Mouse (Mus musculus): ENCODE measurements around the gene Ptprn2. TPM values are rescaled to one million over a fixed set of nuclear protein-coding genes. Genes with fewer than 3 reads are reported as not detected.
"Not testable (repeated sequence)": the region's sequence is repeated elsewhere in the genome, so short reads cannot be mapped to it uniquely, and the experiment has no call there.

Gene Ptprn2
- polyA plus RNA-seq, 1 experiment from 2014 or later, result 0.16 TPM

DNA sequence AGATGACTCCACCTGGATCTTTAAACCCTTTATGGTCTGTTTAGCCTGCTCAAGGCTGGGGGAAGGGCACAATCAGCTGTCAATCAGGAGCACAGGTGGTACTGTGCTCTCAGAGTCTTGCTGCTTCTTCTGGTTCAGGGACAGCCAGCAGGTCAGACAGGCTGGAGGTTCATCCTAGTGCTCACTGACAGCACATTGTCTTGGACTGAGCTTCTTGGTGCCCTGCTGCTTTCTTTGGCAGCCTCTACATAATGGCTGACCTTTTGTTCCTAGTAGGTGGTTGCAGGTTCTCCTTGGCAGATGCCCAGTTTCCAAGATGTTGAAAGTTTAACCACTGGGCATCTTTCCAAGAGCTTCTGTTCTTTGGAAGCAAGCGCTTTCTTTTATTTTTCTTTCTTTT lies 55.1 kb downstream of the Ptprn2 start:
- Histone ChIP-seq H3K27me3 (ENCODE audit: insufficient read depth, poor library complexity, severe bottlenecking) (no peaks in the 10 kb centered on the region), H3K27ac (no peak overlapping the region), H3K4me1 (no peaks in the 10 kb centered on the region), H3K4me3 (no peak overlapping the region), H3K36me3 (no peaks in the 10 kb centered on the region), H3K9me3 (no peaks in the 10 kb centered on the region)
- no peak for DNase-seq (ENCODE audit: low spot score)
- WGBS, result 86% methylated on average over 1 of the region's 1 CpGs

DNA sequence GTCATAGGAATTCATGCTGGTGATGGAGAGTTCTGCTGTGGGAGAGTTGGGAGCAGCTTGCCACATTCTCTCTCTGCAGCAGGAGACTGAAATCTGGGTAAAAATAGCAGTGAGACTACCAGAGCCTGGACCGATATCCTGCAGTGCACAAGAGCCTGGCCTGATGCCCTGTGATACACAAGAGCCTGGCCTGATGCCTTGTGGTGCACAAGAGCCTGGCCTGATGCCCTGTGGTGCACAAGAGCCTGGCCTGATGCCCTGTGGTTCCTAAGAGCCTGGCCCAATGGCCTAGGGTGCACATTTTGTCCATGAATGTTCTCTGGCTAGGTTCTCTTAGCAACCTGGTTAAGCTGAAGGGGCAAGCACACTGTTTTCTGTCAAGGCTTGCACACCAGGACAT lies 64.5 kb downstream of the Ptprn2 start:
- no peak overlapping the region for H3K27ac ChIP-seq
- H3K27me3 ChIP-seq (ENCODE audit: insufficient read depth, poor library complexity, severe bottlenecking), result no peaks in the 10 kb centered on the region
- no peaks in the 10 kb centered on the region for H3K4me1 ChIP-seq
- H3K9me3 ChIP-seq, result no peaks in the 10 kb centered on the region
- no peak overlapping the region for H3K4me3 ChIP-seq
- 63% methylated on average over 1 of the region's 1 CpGs for WGBS
- H3K36me3 ChIP-seq, result no peaks in the 10 kb centered on the region
- no peak for DNase-seq (ENCODE audit: low spot score)

DNA sequence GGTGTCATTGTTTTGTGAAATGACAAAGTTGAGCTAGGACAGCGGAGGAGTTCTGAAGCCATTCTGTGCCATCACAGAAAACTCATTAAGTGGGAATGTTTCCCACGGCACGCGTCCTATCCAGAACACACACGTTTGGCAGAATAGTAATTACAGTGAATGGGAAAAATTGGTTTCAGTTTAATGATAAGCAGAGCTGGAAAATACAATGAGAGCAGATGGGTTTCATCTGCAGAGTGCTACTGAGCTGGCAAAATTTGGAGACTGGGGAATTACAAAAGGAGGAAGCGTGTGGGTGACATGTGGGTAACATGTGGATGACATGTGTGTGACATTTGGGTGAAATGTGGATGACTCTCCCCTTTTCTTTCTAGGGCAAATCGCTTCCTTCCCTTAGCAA lies 66.0 kb downstream of the Ptprn2 start:
- no peaks in the 10 kb centered on the region for H3K9me3 ChIP-seq
- H3K36me3 ChIP-seq, result no peaks in the 10 kb centered on the region
- H3K4me3 ChIP-seq, result no peak overlapping the region
- DNase-seq (ENCODE audit: low spot score), result no peak
- 84% methylated on average over 7 of the region's 7 CpGs for WGBS
- H3K27ac ChIP-seq, result no peak overlapping the region
- no peaks in the 10 kb centered on the region for H3K4me1 ChIP-seq
- H3K27me3 ChIP-seq (ENCODE audit: insufficient read depth, poor library complexity, severe bottlenecking), result no peaks in the 10 kb centered on the region

DNA sequence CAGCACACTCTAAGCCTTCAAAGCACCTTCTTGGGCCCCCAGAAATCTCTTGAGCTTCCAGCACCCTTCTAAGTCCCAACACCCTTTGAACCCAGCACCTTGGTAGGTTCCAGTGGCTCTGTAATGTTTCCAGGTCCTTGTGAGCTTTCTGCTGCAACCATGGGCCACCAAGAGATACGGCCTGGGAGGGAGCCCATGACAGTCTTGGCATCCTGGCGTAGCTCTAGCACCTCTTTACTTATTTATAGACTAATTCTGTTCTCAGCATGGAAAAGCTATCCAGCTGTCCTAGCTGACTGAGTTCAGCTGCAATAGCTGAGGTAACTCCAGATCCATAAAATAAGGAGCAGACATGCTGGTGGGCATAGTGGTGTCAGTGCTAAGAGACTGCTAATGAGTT lies 66.8 kb downstream of the Ptprn2 start:
- WGBS, result 81% methylated on average over 2 of the region's 2 CpGs
- Histone ChIP-seq H3K9me3 (no peaks in the 10 kb centered on the region), H3K4me1 (no peaks in the 10 kb centered on the region), H3K27me3 (ENCODE audit: insufficient read depth, poor library complexity, severe bottlenecking) (no peaks in the 10 kb centered on the region), H3K27ac (no peak overlapping the region), H3K4me3 (no peak overlapping the region), H3K36me3 (no peaks in the 10 kb centered on the region)
- no peak for DNase-seq (ENCODE audit: low spot score)

DNA sequence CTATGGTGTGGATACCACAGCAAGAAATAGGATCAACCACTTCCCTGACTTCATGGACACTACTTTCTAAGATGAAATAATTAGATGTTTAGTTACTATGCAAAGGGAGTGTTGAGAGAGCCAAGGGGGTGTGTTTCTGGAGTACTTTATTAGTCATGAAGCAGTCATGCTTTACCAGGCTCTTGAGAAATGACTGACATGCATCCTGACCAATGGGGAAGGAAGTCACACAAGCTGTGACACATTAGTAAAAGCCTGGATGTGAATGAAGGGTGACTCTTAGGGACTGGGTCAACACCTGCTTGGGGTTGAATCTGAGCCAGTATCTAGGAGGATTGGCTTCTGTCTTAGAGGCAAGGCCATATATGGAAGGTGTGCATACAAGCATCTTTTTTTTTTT lies 67.8 kb downstream of the Ptprn2 start:
- Histone ChIP-seq H3K36me3 (no peaks in the 10 kb centered on the region), H3K4me1 (no peaks in the 10 kb centered on the region), H3K9me3 (no peaks in the 10 kb centered on the region), H3K27ac (no peak overlapping the region), H3K27me3 (ENCODE audit: insufficient read depth, poor library complexity, severe bottlenecking) (no peaks in the 10 kb centered on the region), H3K4me3 (no peak overlapping the region)
- DNase-seq (ENCODE audit: low spot score), result no peak

DNA sequence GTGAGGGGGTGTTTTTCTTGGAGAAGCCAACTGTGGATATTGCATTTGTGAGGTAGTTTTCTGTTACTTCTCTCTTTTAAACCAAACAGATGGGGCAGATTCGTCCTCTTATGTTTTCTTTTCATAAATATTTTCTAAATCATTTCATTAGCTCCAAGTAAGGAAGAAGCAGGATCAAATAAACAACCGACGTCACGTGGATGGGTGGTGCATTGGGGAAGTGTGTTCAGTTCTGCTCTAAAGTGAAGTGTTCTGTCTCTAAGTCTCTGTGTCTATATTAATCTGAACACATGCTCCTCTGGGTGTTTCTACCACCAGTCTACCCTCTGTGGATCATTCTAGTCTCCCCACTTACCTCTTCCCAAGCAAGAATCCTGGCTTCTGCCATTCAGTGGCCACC lies 70.4 kb downstream of the Ptprn2 start:
- H3K9me3 ChIP-seq, result no peaks in the 10 kb centered on the region
- H3K36me3 ChIP-seq, result no peaks in the 10 kb centered on the region
- 74% methylated on average over 4 of the region's 4 CpGs for WGBS
- H3K4me1 ChIP-seq, result no peaks in the 10 kb centered on the region
- H3K4me3 ChIP-seq, result no peak overlapping the region
- no peak overlapping the region for H3K27ac ChIP-seq
- DNase-seq (ENCODE audit: low spot score), result no peak
- no peaks in the 10 kb centered on the region for H3K27me3 ChIP-seq (ENCODE audit: insufficient read depth, poor library complexity, severe bottlenecking)

DNA sequence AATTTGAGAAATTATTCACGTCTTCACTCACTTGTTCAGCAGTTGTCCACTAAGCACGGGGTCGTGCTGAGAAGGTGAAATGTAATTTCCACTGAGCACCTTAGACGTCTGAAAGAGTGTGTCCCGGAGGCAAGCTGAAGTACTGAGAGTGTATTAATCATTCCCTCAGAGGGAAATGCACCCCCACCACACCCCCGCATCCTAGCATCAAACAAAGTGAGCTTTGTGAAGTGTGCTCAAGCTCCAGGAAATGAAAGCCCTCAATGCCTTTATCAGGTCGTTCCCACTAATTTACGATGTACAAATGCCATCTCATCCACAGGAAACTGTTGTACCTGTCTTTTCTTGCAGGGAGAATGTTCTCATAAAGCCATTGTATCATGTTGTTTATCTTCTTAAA lies 78.9 kb downstream of the Ptprn2 start:
- Histone ChIP-seq H3K4me3 (no peak overlapping the region), H3K27me3 (ENCODE audit: insufficient read depth, poor library complexity, severe bottlenecking) (no peaks in the 10 kb centered on the region), H3K9me3 (no peaks in the 10 kb centered on the region), H3K4me1 (no peaks in the 10 kb centered on the region), H3K27ac (no peak overlapping the region), H3K36me3 (no peaks in the 10 kb centered on the region)
- no peak for DNase-seq (ENCODE audit: low spot score)
- WGBS, result 75% methylated on average over 8 of the region's 8 CpGs

DNA sequence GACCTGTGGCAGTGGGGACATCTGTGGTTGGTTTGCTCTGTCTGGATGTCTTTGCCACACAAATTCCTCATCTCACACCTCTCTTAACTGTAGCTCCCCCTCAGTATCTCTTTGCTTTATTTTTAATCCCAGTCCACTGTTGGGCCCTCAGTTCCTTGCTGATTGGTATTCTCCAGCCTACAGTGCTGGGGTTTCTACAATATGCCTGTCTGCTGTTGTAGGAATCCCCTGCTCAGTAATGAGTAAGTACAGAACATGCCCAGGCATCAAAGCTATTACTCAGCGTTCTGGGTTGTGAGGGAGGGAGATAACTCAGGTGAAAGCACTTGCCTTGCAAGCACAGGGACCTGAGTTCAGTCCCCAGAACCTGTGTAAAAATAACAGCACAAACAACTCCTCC lies 81.2 kb downstream of the Ptprn2 start:
- H3K36me3 ChIP-seq, result no peaks in the 10 kb centered on the region
- H3K4me1 ChIP-seq, result no peaks in the 10 kb centered on the region
- H3K27ac ChIP-seq, result no peak overlapping the region
- WGBS, result 71% methylated on average over 1 of the region's 1 CpGs
- H3K27me3 ChIP-seq (ENCODE audit: insufficient read depth, poor library complexity, severe bottlenecking), result no peaks in the 10 kb centered on the region
- no peaks in the 10 kb centered on the region for H3K9me3 ChIP-seq
- H3K4me3 ChIP-seq, result no peak overlapping the region
- DNase-seq (ENCODE audit: low spot score), result no peak

DNA sequence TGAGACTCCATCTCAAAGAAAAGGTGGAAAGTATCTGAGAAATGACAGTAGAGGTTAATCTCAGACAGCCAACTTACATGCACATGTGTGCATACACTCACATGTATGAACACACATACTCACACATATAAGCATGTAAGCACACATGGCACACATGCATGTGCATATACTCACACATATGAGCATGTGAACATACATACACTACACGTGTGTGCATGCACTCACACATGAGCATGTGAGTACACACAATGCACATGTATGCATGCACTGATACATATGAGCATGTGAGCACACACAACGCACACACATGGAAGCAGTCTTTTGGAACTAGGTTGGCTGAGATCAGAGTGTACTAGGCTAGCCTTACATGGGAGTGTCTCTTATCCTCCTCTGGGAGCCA lies 81.7 kb downstream of the Ptprn2 start:
- no peaks in the 10 kb centered on the region for H3K4me1 ChIP-seq
- H3K4me3 ChIP-seq, result no peak overlapping the region
- H3K27me3 ChIP-seq (ENCODE audit: insufficient read depth, poor library complexity, severe bottlenecking), result no peaks in the 10 kb centered on the region
- 72% methylated on average over 2 of the region's 2 CpGs for WGBS
- no peaks in the 10 kb centered on the region for H3K36me3 ChIP-seq
- H3K9me3 ChIP-seq, result no peaks in the 10 kb centered on the region
- no peak for DNase-seq (ENCODE audit: low spot score)
- H3K27ac ChIP-seq, result no peak overlapping the region

DNA sequence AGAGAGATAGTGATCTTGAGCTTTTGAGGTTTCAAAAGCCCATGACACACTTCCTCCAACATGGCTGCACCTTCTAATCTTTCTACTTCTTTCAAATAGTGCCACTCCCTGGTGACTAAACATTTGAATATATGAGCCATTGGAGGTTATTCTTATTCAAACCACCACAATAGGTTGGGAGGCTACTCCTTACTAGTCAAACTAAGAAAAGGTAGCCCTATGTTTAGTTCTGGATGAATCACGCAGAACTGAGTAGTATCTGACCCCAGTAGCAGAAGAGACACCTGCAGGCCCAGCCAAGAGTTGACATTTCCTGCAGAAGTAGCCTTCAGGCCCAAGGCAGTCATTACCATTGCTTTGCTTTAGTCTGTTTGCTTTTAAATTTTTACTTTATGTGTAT lies 84.0 kb downstream of the Ptprn2 start:
- Histone ChIP-seq H3K27ac (no peak overlapping the region), H3K9me3 (no peaks in the 10 kb centered on the region), H3K36me3 (no peaks in the 10 kb centered on the region), H3K4me3 (no peak overlapping the region), H3K27me3 (ENCODE audit: insufficient read depth, poor library complexity, severe bottlenecking) (no peaks in the 10 kb centered on the region), H3K4me1 (no peaks in the 10 kb centered on the region)
- DNase-seq (ENCODE audit: low spot score), result no peak
- 63% methylated on average over 1 of the region's 1 CpGs for WGBS

DNA sequence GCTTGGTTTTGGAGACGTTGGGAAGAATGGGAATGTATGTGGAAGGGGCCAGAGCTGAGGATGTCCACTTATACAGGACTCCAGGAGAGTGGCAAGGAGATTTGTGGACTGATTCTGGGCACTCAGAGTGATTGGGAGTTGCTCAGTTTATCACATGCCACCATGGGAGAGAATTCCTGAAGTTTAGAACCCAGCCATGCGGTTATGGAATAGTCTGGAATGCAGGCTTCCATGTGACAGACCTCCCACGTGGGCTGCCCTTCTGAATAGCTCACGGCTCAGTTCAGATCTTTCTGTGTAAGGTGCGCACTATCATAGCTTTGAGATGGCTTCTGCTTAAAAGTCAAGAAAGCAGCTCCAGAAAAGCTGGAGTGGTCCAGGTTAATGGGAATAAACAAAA lies 88.6 kb downstream of the Ptprn2 start:
- no peak overlapping the region for H3K27ac ChIP-seq
- WGBS, result 74% methylated on average over 5 of the region's 5 CpGs
- H3K4me1 ChIP-seq, result no peaks in the 10 kb centered on the region
- H3K9me3 ChIP-seq, result no peaks in the 10 kb centered on the region
- no peak for DNase-seq (ENCODE audit: low spot score)
- no peaks in the 10 kb centered on the region for H3K36me3 ChIP-seq
- H3K27me3 ChIP-seq (ENCODE audit: insufficient read depth, poor library complexity, severe bottlenecking), result no peaks in the 10 kb centered on the region
- H3K4me3 ChIP-seq, result no peak overlapping the region

DNA sequence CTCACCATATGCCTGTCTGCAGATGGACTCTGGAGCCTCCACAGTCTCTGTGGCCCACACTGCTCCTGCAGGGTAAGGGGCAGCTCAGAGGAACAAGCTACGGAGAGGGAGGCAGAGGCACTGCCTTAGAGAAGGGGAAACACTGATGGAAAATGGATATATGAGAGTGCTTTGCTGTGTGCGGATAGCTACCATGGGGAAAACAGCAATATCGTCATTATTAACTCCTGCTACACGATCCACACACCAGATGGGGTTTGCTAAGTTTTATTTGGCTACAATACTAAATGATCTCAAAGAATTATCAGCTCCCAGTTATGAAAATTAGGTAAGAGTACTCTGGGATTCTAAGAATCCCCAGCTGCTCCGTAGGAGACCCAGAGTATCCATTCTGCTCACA lies 89.2 kb downstream of the Ptprn2 start:
- no peak overlapping the region for H3K4me3 ChIP-seq
- 78% methylated on average over 5 of the region's 5 CpGs for WGBS

DNA sequence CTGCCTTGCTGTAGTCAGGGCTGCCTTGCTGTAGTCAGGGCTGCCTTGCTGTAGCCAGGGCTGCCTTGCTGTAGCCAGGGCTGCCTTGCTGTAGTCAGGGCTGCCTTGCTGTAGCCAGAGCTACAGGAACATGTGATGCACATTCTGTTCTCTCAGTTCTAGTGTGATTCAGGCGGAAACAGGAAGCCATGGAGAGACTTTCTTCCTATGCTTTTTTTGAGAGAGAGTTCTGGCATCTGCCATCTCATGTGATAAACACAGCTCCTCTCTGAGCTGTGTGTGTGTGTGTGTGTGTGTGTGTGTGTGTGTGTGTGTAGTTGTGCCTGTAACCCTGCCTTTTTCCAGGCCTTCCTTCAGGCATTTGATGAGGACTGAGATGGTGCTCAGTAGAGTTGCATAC lies 92.4 kb downstream of the Ptprn2 start:
- H3K27me3 ChIP-seq (ENCODE audit: insufficient read depth, poor library complexity, severe bottlenecking); H3K4me1 ChIP-seq; DNase-seq (ENCODE audit: low spot score); H3K27ac ChIP-seq; H3K4me3 ChIP-seq; H3K9me3 ChIP-seq; H3K36me3 ChIP-seq: not testable (repeated sequence)
- 35% methylated on average over 1 of the region's 1 CpGs for WGBS

More for the DNA sequence above, 89.2 kb downstream of the Ptprn2 start:
- DNase-seq (ENCODE audit: low spot score), result no peak
- no peaks in the 10 kb centered on the region for H3K4me1 ChIP-seq
- H3K9me3 ChIP-seq, result no peaks in the 10 kb centered on the region
- no peaks in the 10 kb centered on the region for H3K27me3 ChIP-seq (ENCODE audit: insufficient read depth, poor library complexity, severe bottlenecking)
- H3K36me3 ChIP-seq, result no peaks in the 10 kb centered on the region
- no peak overlapping the region for H3K27ac ChIP-seq

DNA sequence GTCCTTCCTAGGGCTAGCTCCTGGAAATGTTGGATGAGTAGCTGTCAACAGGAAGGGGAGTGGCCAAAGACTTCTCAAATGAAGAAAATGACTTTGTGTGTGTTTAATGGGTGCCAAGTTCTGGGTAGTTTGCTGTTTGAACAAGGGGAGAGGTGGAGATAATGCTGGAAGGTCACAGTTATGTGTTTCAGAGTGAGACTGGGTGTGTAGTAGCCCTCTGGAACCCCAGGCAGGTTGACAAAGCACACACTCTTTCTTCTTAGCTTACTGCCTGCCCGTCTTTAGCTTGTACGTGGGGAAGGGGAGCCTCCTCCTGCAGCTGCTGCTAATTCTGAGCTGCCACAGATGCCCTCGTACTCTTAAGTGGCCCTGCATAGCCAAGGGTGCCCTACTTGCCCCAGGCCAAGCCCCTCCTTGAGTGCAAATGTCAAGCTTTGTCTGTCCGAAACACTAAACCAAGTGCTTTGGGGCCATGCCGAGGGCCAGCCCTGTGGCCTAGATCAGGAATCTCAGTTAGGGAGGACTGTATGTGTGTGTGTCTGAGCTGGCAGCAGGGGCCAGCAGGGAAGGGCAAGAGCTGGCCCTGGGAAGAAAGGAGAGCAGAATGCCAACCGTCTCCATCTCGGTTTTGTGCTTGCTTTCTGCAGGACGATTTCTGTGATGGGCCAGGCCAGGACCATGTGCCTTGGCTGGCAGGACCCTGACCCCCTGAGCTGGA lies 95.5 kb downstream of the Ptprn2 start:
- 59% methylated on average over 8 of the region's 8 CpGs for WGBS
- H3K27me3 ChIP-seq (ENCODE audit: insufficient read depth, poor library complexity, severe bottlenecking), result no peaks in the 10 kb centered on the region
- no peak overlapping the region for H3K27ac ChIP-seq
- DNase-seq (ENCODE audit: low spot score), result no peak
- H3K4me1 ChIP-seq, result peaks cover 12% of the 10 kb centered on the region; the same call in 1 of the 2 replicates
- no peaks in the 10 kb centered on the region for H3K36me3 ChIP-seq
- no peaks in the 10 kb centered on the region for H3K9me3 ChIP-seq
- H3K4me3 ChIP-seq, result no peak overlapping the region

Measured in heart, embryonic 10.5 days (tissue).